In the genomic region with DNA sequence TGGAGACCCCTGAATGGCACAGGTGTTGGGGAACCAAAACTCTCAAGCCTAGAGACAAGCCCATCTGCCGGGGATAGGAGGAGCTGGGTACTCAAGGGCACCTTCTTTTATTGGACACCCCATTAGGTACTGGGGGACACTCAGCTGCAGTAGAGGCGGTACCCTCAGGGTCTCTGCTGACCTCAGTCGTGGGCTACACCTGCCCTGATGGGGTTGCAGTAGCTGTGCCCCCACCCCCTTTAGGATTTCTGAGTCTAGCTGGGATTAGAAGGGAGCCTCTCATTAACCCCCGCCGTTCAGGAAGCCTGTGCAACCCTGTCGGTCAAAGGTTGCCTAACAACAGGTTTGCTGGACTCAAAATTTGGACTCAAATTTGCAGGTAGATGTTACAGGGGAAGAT, we compare ENCODE assay signal across 10 mouse cellular contexts. TPM values are rescaled to one million over a fixed set of nuclear protein-coding genes. Genes with fewer than 3 reads are reported as not detected.
DNase-seq lines count a peak whose midpoint lies in the region; ATAC-seq and TF ChIP-seq lines count a peak whose summit lies in the region.
"Had no signal": no experiment of that assay in that cellular context is flagged by ENCODE, and none has a peak within 500 bp of the region (broad histone marks: within the 10 kb centered on the region; RNA-seq: fewer than 3 reads in every experiment).

No protein-coding gene starts in this region.

- intact Hi-C loops in heart, adult 2 months (cut with DNase I): no loop called here

- no peak overlapping the region for H3K27ac ChIP-seq in heart, embryonic 12.5 days (ENCODE audit: poor library complexity, severe bottlenecking)
- H3K27ac ChIP-seq in heart, adult 2 months: no peak overlapping the region
- H3K27ac ChIP-seq in embryonic facial prominence, embryonic 10.5 days (replicated peaks): peak overlapping the region; percentile 96
- no peak overlapping the region for H3K27ac ChIP-seq in hindbrain, embryonic 11.5 days (ENCODE audit: low read depth, low read length)
- H3K27ac ChIP-seq in midbrain, embryonic 11.5 days (ENCODE audit: low read depth, low read length): peak overlapping the region; percentile 6; the same call in 1 of the 2 replicates

- peak overlapping the region; percentile 100 for H3K4me2 ChIP-seq in heart, embryonic 12.5 days
- peak overlapping the region; percentile 96 for H3K4me2 ChIP-seq in hindbrain, embryonic 11.5 days (replicated peaks; ENCODE audit: low read depth, low read length)
- H3K4me2 ChIP-seq in midbrain, embryonic 11.5 days: peak overlapping the region; percentile 90

- peaks cover 42% of the 10 kb centered on the region for H3K4me1 ChIP-seq in heart, embryonic 12.5 days (replicated peaks)
- 0 out of 2 replicates have a peak, but pooled peaks cover 2% of the 10 kb centered on the region for H3K4me1 ChIP-seq in heart, adult 2 months (ENCODE audit: control insufficient read depth, insufficient read depth, low read length)
- H3K4me1 ChIP-seq in embryonic facial prominence, embryonic 10.5 days: peaks cover 95% of the 10 kb centered on the region
- H3K4me1 ChIP-seq in hindbrain, embryonic 11.5 days (replicated peaks; ENCODE audit: control insufficient read depth, insufficient read depth, low read length): peaks cover 26% of the 10 kb centered on the region
- peaks cover 61% of the 10 kb centered on the region for H3K4me1 ChIP-seq in midbrain, embryonic 11.5 days (ENCODE audit: control insufficient read depth, insufficient read depth, low read length)

- H3K79me2 ChIP-seq in heart, adult 2 months (replicated peaks; ENCODE audit: control insufficient read depth, insufficient read depth, low read length): no peaks in the 10 kb centered on the region

- DNase-seq in heart, adult 2 months: no peak
- DNase-seq in embryonic facial prominence, embryonic 10.5 days (ENCODE audit: low spot score): peak; percentile 34
- no peak for DNase-seq in hindbrain, embryonic 11.5 days (ENCODE audit: low spot score)
- peak; percentile 91 for DNase-seq in midbrain, embryonic 11.5 days (ENCODE audit: low spot score, missing footprints)
- no peak for DNase-seq in adrenal gland, postnatal 36 days
- no peak for DNase-seq in testis, postnatal 14 days (ENCODE audit: low spot score)
- no peak for DNase-seq in cerebellum, adult 18-20 months
- DNase-seq: gastrocnemius, postnatal 25 days; lung, postnatal 36 days had no signal

- TF ChIP-seq CTCF in heart, adult 2 months (IDR thresholded peaks at IDR 0.05): no peak

- H3K36me3 ChIP-seq in heart, embryonic 12.5 days: no peaks in the 10 kb centered on the region
- no peaks in the 10 kb centered on the region for H3K36me3 ChIP-seq in heart, adult 2 months (ENCODE audit: control insufficient read depth, insufficient read depth, low read length)
- peaks cover 16% of the 10 kb centered on the region for H3K36me3 ChIP-seq in embryonic facial prominence, embryonic 10.5 days (replicated peaks)
- H3K36me3 ChIP-seq in hindbrain, embryonic 11.5 days (ENCODE audit: control insufficient read depth, insufficient read depth, low read length): no peaks in the 10 kb centered on the region
- no peaks in the 10 kb centered on the region for H3K36me3 ChIP-seq in midbrain, embryonic 11.5 days (ENCODE audit: control insufficient read depth, insufficient read depth, low read length)

- WGBS in heart, embryonic 12.5 days: 8% methylated on average over 6 of the region's 6 CpGs
- WGBS in heart, adult 2 months: 23% methylated on average over 6 of the region's 6 CpGs
- 2% methylated on average over 6 of the region's 6 CpGs for WGBS in embryonic facial prominence, embryonic 10.5 days
- whole genome bisulfite sequencing in hindbrain, embryonic 11.5 days: 3% methylated on average over 6 of the region's 6 CpGs
- WGBS in midbrain, embryonic 11.5 days: 1% methylated on average over 6 of the region's 6 CpGs

- no peak for TF ChIP-seq EP300 in heart, adult 2 months (IDR thresholded peaks at IDR 0.05; ENCODE audit: insufficient read depth, low read depth, low read length)

- H3K27me3 ChIP-seq in heart, embryonic 12.5 days (replicated peaks): peaks cover 94% of the 10 kb centered on the region
- H3K27me3 ChIP-seq in heart, adult 2 months (ENCODE audit: control insufficient read depth, insufficient read depth, low read length): peaks cover 21% of the 10 kb centered on the region
- peaks cover 75% of the 10 kb centered on the region for H3K27me3 ChIP-seq in embryonic facial prominence, embryonic 10.5 days (replicated peaks; ENCODE audit: low read depth, poor library complexity, severe bottlenecking)
- no peaks in the 10 kb centered on the region for H3K27me3 ChIP-seq in hindbrain, embryonic 11.5 days (ENCODE audit: control insufficient read depth, insufficient read depth, low read length)
- H3K27me3 ChIP-seq in midbrain, embryonic 11.5 days (ENCODE audit: control insufficient read depth, insufficient read depth, low read length): no peaks in the 10 kb centered on the region

- no peak for ATAC-seq in heart, embryonic 12.5 days (ENCODE audit: insufficient number of reproducible peaks, low FRiP score)
- ATAC-seq in hindbrain, embryonic 11.5 days (ENCODE audit: low FRiP score): no peak
- ATAC-seq in midbrain, embryonic 11.5 days (ENCODE audit: low FRiP score): no peak

- no peak overlapping the region for H3K9ac ChIP-seq in heart, embryonic 12.5 days
- no peak overlapping the region for H3K9ac ChIP-seq in heart, adult 2 months (ENCODE audit: low read depth, low read length)
- H3K9ac ChIP-seq in hindbrain, embryonic 11.5 days (ENCODE audit: low read depth, low read length): no peak overlapping the region; the same call in 1 of the 2 replicates
- H3K9ac ChIP-seq in midbrain, embryonic 11.5 days (ENCODE audit: low read length): peak overlapping the region; percentile 46

- no peak overlapping the region for H3K4me3 ChIP-seq in heart, embryonic 12.5 days
- no peak overlapping the region for H3K4me3 ChIP-seq in heart, adult 2 months
- H3K4me3 ChIP-seq in embryonic facial prominence, embryonic 10.5 days: peak overlapping the region; percentile 88
- peak overlapping the region; percentile 82 for H3K4me3 ChIP-seq in hindbrain, embryonic 11.5 days (ENCODE audit: low read depth, low read length)
- peak overlapping the region; percentile 83 for H3K4me3 ChIP-seq in midbrain, embryonic 11.5 days (ENCODE audit: low read depth, low read length)

- no peak for TF ChIP-seq POLR2A in heart, adult 2 months (IDR thresholded peaks at IDR 0.05; ENCODE audit: insufficient read depth, low read depth, low read length)

- H3K9me3 ChIP-seq in heart, embryonic 12.5 days (replicated peaks): no peaks in the 10 kb centered on the region
- no peaks in the 10 kb centered on the region for H3K9me3 ChIP-seq in embryonic facial prominence, embryonic 10.5 days
- H3K9me3 ChIP-seq in hindbrain, embryonic 11.5 days (ENCODE audit: control insufficient read depth, low read length): no peaks in the 10 kb centered on the region
- H3K9me3 ChIP-seq in midbrain, embryonic 11.5 days (ENCODE audit: control insufficient read depth, low read length): no peaks in the 10 kb centered on the region

RNA-seq across cellular contexts. Expression of a gene that starts 2.3 kb away (rescaled TPM):
- 1.1 and 1.2 TPM in 2 replicates for polyA plus RNA-seq in heart, embryonic 12.5 days (2016; fragmentation: Nextera tagmentation; extraction: Ambion mirVana)
- total RNA-seq in heart, adult 2 months (2021): 1 to 10 TPM in 1 of 2 experiments, under 1 TPM in 1; 0.99 to 1.0 TPM
- polyA plus RNA-seq in heart, adult 2 months (2012; rRNA removed): 1.3 and 1.6 TPM in 2 replicates
- polyA plus RNA-seq in embryonic facial prominence, embryonic 10.5 days (2016; fragmentation: Nextera tagmentation; extraction: Ambion mirVana): 8.7 and 9.7 TPM in 2 replicates
- 8.0 and 8.6 TPM in 2 replicates for polyA plus RNA-seq in hindbrain, embryonic 11.5 days (2014; fragmentation: Nextera tagmentation; extraction: Ambion mirVana)
- 10.1 and 10.2 TPM in 2 replicates for polyA plus RNA-seq in midbrain, embryonic 11.5 days (2014; fragmentation: Nextera tagmentation; extraction: Ambion mirVana)
- total RNA-seq in adrenal gland, postnatal 36 days (2021): 10 to 100 TPM; 14.5 to 16.0 TPM

RNA-seq across cellular contexts. Expression of a gene that starts 32.7 kb away (rescaled TPM):
- polyA plus RNA-seq in heart, embryonic 12.5 days (2016; fragmentation: Nextera tagmentation; extraction: Ambion mirVana): 26.8 and 27.1 TPM in 2 replicates
- 10 to 100 TPM; 12.4 to 12.5 TPM for total RNA-seq in heart, adult 2 months (2021)
- 22.9 and 30.8 TPM in 2 replicates for polyA plus RNA-seq in heart, adult 2 months (2012; rRNA removed)
- polyA plus RNA-seq in embryonic facial prominence, embryonic 10.5 days (2016; fragmentation: Nextera tagmentation; extraction: Ambion mirVana): 32.8 and 35.9 TPM in 2 replicates
- polyA plus RNA-seq in hindbrain, embryonic 11.5 days (2014; fragmentation: Nextera tagmentation; extraction: Ambion mirVana): 27.6 and 29.5 TPM in 2 replicates
- 24.6 and 30.2 TPM in 2 replicates for polyA plus RNA-seq in midbrain, embryonic 11.5 days (2014; fragmentation: Nextera tagmentation; extraction: Ambion mirVana)
- 10 to 100 TPM; 36.9 to 37.1 TPM for total RNA-seq in adrenal gland, postnatal 36 days (2021)

Comparison
In these comparisons a context has a peak if more than half of its experiments do, and no peak if none do; other contexts are left out.
1. H3K27ac ChIP-seq: peak in embryonic facial prominence, embryonic 10.5 days (single experiment) and midbrain, embryonic 11.5 days (single experiment); none in heart, embryonic 12.5 days (single experiment), heart, adult 2 months (single experiment) and hindbrain, embryonic 11.5 days (single experiment).
2. H3K4me3 ChIP-seq: peak in embryonic facial prominence, embryonic 10.5 days (single experiment), hindbrain, embryonic 11.5 days (single experiment) and midbrain, embryonic 11.5 days (single experiment); none in heart, embryonic 12.5 days (single experiment) and heart, adult 2 months (single experiment).
3. DNase-seq: peak in embryonic facial prominence, embryonic 10.5 days (single experiment) and midbrain, embryonic 11.5 days (single experiment); none in heart, adult 2 months (0 of 2), hindbrain, embryonic 11.5 days (single experiment), adrenal gland, postnatal 36 days (0 of 2), testis, postnatal 14 days (single experiment) and cerebellum, adult 18-20 months (0 of 2).
4. Peak in every context shown above with its lines, with median percentiles within 50 percentile points of each other: H3K4me2 ChIP-seq.